ENCODE assay signal across 23 mouse cellular contexts in the genomic region with DNA sequence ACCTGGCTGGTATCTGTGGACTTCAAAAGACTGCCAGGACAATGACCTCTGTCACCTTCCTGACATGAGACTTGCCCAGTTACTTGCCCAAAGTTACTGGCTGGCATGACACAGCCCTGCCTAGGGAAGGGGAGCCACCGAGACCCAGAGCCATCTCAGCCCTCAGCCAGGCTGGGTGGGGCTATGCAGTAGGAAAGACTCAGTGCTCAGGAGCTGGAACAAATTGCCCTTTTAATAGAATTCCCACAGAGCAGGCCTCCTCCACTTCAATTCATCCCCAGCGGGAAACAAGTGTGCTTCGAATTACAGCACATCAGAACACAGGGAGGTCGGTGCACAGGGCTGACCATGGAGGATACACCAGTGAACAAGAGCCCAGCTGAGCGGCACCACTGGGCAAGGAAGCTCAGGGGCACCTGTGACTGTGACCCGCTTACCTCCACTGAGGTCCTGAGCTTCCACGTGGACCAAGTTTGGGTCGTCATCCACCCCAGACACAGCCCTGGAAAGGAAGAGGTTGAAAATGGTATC.
DNase-seq lines count a peak whose midpoint lies in the region; ATAC-seq and TF ChIP-seq lines count a peak whose summit lies in the region.
"Had no signal": no experiment of that assay in that cellular context is flagged by ENCODE, and none has a peak within 500 bp of the region (broad histone marks: within the 10 kb centered on the region; RNA-seq: fewer than 3 reads in every experiment).

No protein-coding gene starts in this region.

- H3K27me3 ChIP-seq in kidney, postnatal 0 days (ENCODE audit: insufficient read depth, low read length): peaks cover 9% of the 10 kb centered on the region
- peaks cover 10% of the 10 kb centered on the region; the same call in 1 of the 2 replicates for H3K27me3 ChIP-seq in embryonic facial prominence, embryonic 10.5 days (replicated peaks; ENCODE audit: low read depth, poor library complexity, severe bottlenecking)
- H3K27me3 ChIP-seq in neural tube, embryonic 14.5 days (ENCODE audit: control insufficient read depth, insufficient read depth, low read length): peaks cover 7% of the 10 kb centered on the region
- H3K27me3 ChIP-seq: embryonic facial prominence, embryonic 15.5 days; heart, embryonic 13.5 days; limb, embryonic 12.5 days; liver, embryonic 13.5 days; lung, embryonic 15.5 days; Patski had no signal

- H3K4me3 ChIP-seq in gastrocnemius, adult 2 months: no peak overlapping the region
- H3K4me3 ChIP-seq in kidney, postnatal 0 days (replicated peaks; ENCODE audit: low read depth, low read length): no peak overlapping the region
- H3K4me3 ChIP-seq in embryonic facial prominence, embryonic 10.5 days: no peak overlapping the region
- no peak overlapping the region for H3K4me3 ChIP-seq in neural tube, embryonic 14.5 days (ENCODE audit: low read depth, low read length)
- H3K4me3 ChIP-seq: embryonic facial prominence, embryonic 15.5 days; forebrain, embryonic 12.5 days; heart, embryonic 13.5 days; limb, embryonic 12.5 days; liver, embryonic 13.5 days; lung, embryonic 15.5 days had no signal

- WGBS in kidney, postnatal 0 days: 26% methylated on average over 8 of the region's 8 CpGs
- 31% methylated on average over 8 of the region's 8 CpGs for WGBS in embryonic facial prominence, embryonic 10.5 days
- 17% methylated on average over 8 of the region's 8 CpGs for WGBS in neural tube, embryonic 14.5 days

- H3K27ac ChIP-seq in gastrocnemius, adult 2 months: no peak overlapping the region
- H3K27ac ChIP-seq in kidney, postnatal 0 days: no peak overlapping the region
- H3K27ac ChIP-seq in embryonic facial prominence, embryonic 10.5 days (replicated peaks): no peak overlapping the region
- H3K27ac ChIP-seq in neural tube, embryonic 14.5 days (ENCODE audit: low read depth, low read length): no peak overlapping the region
- H3K27ac ChIP-seq: embryonic facial prominence, embryonic 15.5 days; forebrain, embryonic 12.5 days; heart, embryonic 13.5 days; limb, embryonic 12.5 days; liver, embryonic 13.5 days; lung, embryonic 15.5 days; macrophage had no signal

- no peaks in the 10 kb centered on the region for H3K36me3 ChIP-seq in kidney, postnatal 0 days (ENCODE audit: insufficient read depth, low read length)
- no peaks in the 10 kb centered on the region for H3K36me3 ChIP-seq in embryonic facial prominence, embryonic 10.5 days (replicated peaks)
- no peaks in the 10 kb centered on the region for H3K36me3 ChIP-seq in neural tube, embryonic 14.5 days (ENCODE audit: control insufficient read depth, insufficient read depth, low read length)
- H3K36me3 ChIP-seq: embryonic facial prominence, embryonic 15.5 days; forebrain, embryonic 12.5 days; liver, embryonic 13.5 days; lung, embryonic 15.5 days had no signal

- intact Hi-C loops in gastrocnemius, adult 2 months (cut with DNase I): no loop called here
- intact Hi-C loops in gastrocnemius, postnatal 14 days (cut with DNase I; ENCODE audit: low total_unique reads): no loop called here

- TF ChIP-seq CTCF in gastrocnemius, adult 2 months (IDR thresholded peaks at IDR 0.05): no peak
- TF ChIP-seq CTCF in kidney, postnatal 0 days (IDR thresholded peaks at IDR 0.05; ENCODE audit: low read depth): no peak

- H3K4me1 ChIP-seq in kidney, postnatal 0 days (replicated peaks; ENCODE audit: insufficient read depth, low read length): 0 out of 2 replicates have a peak, but pooled peaks cover 3% of the 10 kb centered on the region
- H3K4me1 ChIP-seq in embryonic facial prominence, embryonic 10.5 days: peaks cover 45% of the 10 kb centered on the region
- H3K4me1 ChIP-seq in neural tube, embryonic 14.5 days (ENCODE audit: control insufficient read depth, insufficient read depth, low read length): 0 out of 2 replicates have a peak, but pooled peaks cover 5% of the 10 kb centered on the region
- H3K4me1 ChIP-seq: liver, embryonic 13.5 days had no signal

- H3K4me2 ChIP-seq in kidney, postnatal 0 days (ENCODE audit: low read length): no peak overlapping the region
- no peak overlapping the region for H3K4me2 ChIP-seq in neural tube, embryonic 14.5 days (ENCODE audit: low read depth, low read length)
- H3K4me2 ChIP-seq: embryonic facial prominence, embryonic 15.5 days; forebrain, embryonic 12.5 days; heart, embryonic 13.5 days; limb, embryonic 12.5 days; liver, embryonic 13.5 days; lung, embryonic 15.5 days had no signal

- DNase-seq in gastrocnemius, adult 2 months: peak; percentile 5
- no peak for DNase-seq in gastrocnemius, postnatal 14 days
- DNase-seq in kidney, postnatal 0 days (ENCODE audit: low spot score): peak; percentile 72
- DNase-seq in kidney, postnatal 10 days: no peak
- peak; percentile 15 for DNase-seq in embryonic facial prominence, embryonic 10.5 days (ENCODE audit: low spot score)
- no peak for DNase-seq in left cerebral cortex, adult 9 months (ENCODE audit: low spot score in 2 of 2)
- DNase-seq: adrenal gland, postnatal 14 days; cerebellum, adult 18-20 months; cerebellum, postnatal 36 days; heart, postnatal 36 days; liver, embryonic 13.5 days; right cerebral cortex, adult 18-20 months; thymus, postnatal 4 days had no signal

- no peak overlapping the region for H3K9ac ChIP-seq in kidney, postnatal 0 days (ENCODE audit: low read depth, low read length)
- H3K9ac ChIP-seq in neural tube, embryonic 14.5 days (replicated peaks; ENCODE audit: low read depth, low read length): no peak overlapping the region
- H3K9ac ChIP-seq: embryonic facial prominence, embryonic 15.5 days; forebrain, embryonic 12.5 days; heart, embryonic 13.5 days; limb, embryonic 12.5 days; liver, embryonic 13.5 days; lung, embryonic 15.5 days had no signal

- no peak for ATAC-seq in kidney, postnatal 0 days (replicated peaks; ENCODE audit: low FRiP score, low read depth)
- peak; percentile 61 for ATAC-seq in neural tube, embryonic 14.5 days (ENCODE audit: low read depth)
- ATAC-seq: activated CD4-positive, CD25-positive, alpha-beta regulatory T cell, adult 4 months; intestine, embryonic 16.5 days; Patski had no signal

- no peaks in the 10 kb centered on the region for H3K9me3 ChIP-seq in kidney, postnatal 0 days (replicated peaks; ENCODE audit: low read length)
- H3K9me3 ChIP-seq in embryonic facial prominence, embryonic 10.5 days: no peaks in the 10 kb centered on the region
- no peaks in the 10 kb centered on the region for H3K9me3 ChIP-seq in neural tube, embryonic 14.5 days (ENCODE audit: control insufficient read depth, low read length)
- H3K9me3 ChIP-seq: embryonic facial prominence, embryonic 15.5 days; forebrain, embryonic 12.5 days; heart, embryonic 13.5 days; limb, embryonic 12.5 days; liver, embryonic 13.5 days; lung, embryonic 15.5 days had no signal

Comparison
In these comparisons a context has a peak if more than half of its experiments do, and no peak if none do; other contexts are left out.
1. DNase-seq: peak in gastrocnemius, adult 2 months (single experiment), kidney, postnatal 0 days (single experiment) and embryonic facial prominence, embryonic 10.5 days (single experiment); none in gastrocnemius, postnatal 14 days (single experiment), kidney, postnatal 10 days (single experiment) and left cerebral cortex, adult 9 months (0 of 2).